Mouse (Mus musculus) adrenal gland, adult (tissue): ENCODE measurements around the gene Ncapd3.

Experiments
- DNase-seq, 2 experiments: peaks; one replicate each; pipeline ENCODE4 v3.0.0; 2022 to 2023; ENCODE audit warnings: low spot score in 1 of 2; ENCODE audit not compliant: inconsistent age in 2 of 2

The Ncapd3 gene

DNA sequence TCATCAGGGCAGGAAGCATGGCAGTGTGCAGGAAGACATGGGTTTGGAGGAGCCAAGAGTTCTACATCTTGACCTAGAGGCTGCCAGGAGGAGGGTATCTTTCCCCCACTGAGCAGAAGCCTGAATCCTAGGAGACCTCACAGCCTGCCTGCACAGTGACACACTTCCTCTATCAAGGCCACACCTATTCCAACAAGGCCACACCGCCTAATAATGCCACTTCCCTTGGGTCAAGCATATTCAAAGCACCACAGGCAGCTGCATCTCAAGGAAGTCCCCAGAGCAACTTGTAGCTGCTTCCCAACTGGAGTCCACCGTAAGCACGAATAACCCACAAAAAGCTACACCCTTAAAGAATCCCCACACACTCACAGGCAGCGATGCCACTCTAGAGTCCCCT lies 92.1 kb downstream of the Ncapd3 start:
- no peak for DNase-seq

DNA sequence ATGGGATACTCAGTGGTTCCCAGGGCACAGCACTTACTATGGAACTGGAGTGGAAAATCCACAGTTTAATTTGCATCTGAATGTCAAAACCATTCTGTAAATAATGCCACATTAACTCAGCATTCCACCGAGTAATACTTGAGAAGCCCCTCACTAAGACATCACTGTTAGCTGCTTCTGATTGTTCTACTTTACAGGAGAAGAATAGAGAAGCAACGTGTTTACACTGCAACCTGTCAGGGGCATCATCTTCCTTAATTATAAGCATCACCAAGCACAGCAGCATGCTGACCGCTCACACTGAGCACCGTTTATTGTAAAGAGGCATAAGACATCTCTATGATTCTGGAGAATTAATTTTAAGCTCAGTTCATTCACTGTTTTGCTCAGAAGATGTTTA lies 93.0 kb downstream of the Ncapd3 start:
- DNase-seq = no peak

DNA sequence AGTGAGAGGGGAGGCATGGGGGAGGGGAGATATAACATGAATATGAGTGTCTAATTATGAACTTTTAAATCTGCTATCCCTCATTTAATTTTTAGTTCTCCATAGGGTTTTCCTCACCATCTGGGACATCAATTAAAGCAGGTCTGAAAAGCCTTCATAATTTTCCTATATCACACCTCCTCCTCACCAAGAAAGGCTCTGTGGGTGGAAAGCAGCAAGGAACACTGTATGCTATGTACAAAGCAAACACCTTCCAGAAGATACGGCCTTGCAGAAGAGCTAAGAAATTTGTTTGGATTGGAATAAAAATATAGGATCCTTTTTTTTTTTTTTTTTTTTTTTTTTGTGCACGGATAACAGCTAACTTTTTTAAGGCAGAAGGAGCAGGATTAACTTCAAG lies 94.0 kb downstream of the Ncapd3 start:
- DNase-seq = no peak

DNA sequence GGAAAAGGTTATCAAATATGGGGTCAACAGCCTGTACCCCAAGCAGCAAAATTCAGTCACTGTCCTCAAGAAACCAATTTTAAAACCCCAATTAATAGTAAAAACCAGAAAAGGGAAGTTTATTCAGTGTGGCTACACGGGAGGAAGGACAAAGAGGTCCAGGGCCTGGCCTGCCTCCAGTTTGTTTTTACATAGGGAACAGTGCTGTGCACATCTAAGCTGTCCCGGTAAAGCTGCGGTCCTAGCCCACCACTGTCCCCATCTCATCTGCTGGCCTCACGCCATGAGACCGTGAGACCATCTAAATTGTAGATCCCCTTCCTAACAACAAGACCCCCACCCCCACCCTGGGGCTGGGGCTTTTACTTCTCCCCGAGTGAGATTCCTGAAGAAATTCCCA lies 95.5 kb downstream of the Ncapd3 start:
- no peak for DNase-seq

DNA sequence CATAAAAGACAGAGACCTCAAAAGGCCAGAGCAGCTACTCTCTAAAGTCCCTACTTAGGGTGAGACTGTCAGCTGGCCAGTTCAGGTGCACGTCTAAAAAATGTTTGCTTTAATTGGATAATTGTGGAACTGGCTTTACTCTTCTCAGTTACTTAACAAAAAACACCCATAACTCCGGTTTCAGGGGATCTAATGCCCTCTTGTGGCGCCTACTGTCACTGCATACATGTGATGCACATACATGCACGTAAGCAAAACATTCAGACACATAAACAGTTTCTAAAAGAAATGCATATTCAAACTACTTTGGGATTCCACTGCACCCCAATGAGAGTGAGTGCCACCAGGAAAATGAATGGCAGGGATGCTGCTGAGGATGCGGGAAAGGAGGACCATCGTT lies 96.6 kb downstream of the Ncapd3 start:
- no peak for DNase-seq

DNA sequence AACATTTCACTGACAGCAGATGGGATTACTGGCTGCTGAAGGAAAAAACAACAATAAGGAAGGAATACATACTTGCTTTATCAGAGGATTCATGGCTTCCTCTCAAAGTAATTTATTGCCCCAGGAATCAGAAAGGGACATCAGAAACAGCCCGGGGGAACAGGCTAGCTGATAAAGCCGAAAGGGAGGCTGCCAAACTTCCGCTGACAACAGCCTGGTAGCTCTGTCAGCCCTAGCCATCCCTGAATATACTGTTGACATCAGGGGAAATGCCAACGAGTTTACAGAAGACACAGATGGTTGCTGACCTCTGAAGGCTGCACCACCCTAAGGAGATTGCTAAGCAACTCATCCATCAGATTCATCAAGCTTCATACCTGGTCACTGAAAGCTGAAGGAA lies 98.7 kb downstream of the Ncapd3 start:
- DNase-seq = peak in 1 of 2 experiments; percentile 64

DNA sequence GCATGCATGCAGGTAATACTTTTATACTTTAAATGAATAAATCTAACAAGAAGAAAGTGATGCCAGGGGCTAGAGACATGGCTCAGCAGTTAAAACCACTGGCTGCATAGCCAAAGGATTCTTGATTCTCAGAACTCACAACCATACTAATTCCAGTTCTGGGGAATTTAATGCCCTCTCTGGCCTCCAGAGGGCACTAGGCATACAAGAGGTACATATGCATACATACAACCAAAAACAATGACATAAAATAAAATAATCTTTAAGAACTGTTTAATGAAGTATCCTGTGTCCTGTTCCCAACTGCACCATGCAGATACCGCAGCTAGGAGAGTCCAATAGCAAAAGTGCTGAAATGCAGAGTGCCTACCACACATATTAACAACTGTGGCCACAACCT lies 104.4 kb downstream of the Ncapd3 start:
- peak; percentile 38 to 84 for DNase-seq

DNA sequence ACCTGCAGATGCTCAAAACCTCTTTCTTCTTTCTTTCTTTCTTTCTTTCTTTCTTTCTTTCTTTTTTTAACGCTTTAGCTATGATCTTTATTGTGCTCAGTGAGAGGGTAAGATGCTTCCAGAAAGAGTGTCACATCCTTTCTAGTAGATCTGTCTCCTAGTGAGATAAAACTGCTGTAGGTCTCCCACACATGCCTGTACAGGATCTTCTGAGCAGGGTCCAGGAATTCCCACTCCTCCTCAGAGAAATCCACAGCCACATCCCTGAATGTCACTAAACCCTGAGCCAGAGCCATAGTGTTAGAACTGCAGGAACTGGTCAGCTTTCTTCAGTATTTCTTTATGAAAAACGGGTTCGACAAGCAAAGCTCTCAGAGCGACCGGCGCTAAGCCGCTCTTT lies 105.4 kb downstream of the Ncapd3 start:
- no peak for DNase-seq

DNA sequence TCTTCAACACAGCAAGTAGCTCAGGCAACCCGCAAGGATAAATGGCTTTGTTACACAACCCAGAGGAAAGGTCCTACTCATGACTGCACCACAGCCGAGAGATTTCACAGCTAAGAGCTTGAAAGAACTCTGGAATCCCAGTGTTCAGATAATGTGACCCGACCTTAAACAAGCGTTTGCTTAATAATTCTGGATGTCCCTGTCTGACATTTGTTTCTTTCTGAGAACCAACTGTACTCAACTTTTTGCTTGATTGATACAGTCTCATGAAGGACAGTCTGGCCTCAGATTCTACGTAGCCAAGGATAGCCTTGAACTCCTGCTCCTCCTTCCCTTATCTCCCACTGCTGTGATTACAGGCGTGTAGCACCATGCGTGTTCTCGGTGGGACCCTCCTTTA lies 106.7 kb downstream of the Ncapd3 start:
- peak; percentile 57 to 83 for DNase-seq

DNA sequence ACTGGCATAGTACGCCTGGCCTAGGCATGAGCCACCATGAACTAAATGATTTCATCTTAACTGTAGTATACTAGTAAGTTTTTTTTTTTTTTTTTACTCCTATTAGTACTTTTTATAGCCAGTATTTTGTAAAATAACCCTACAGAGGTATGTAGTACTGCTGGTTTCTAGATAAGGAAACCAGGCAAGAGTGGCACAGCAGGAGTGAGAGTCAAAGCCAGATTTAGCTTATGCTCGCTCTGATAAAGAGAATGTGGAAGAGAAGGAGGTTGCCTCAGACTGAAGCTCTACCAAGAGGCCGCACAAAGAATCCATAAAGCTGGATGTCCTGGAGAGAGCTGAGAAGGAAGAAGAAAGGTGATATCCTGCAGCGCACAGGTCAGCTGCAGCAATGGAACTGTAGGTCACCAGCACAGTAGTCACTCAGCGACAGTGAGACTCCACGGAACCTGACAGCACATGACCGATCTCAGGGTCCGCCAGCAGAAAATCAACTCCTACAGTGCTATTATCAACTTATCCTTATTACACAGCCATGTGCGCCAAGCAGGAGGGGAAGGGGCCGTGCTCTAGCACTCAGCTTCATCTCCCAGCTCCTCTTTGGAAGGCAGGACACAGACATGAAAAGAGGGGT lies 110.6 kb downstream of the Ncapd3 start:
- no peak for DNase-seq

DNA sequence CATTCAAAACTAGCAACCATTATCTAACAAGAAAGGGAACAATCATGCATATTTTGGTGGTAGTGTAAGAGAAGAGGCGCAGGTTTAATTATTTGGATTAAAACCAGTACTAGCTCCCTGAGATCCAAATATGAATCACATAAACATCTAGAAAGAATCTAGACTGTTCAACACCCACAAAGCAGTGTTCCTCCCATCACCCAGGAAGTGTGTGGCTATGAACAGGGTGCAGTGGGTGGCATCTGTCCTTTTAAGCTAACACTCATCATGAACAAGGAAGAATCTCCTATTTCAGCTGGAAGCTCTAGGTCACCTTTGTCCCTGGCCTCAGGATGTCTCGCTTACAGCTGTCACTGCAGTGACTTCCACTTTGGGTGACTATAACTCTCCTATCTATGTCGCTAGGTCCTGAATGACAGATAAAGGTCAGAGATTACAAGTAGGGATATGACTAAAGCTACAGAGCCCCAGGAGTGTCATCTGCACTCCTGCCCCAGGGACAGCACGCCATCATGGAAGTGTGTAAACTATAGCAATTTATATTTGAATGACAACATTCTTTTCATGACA lies 114.4 kb downstream of the Ncapd3 start:
- peak in 1 of 2 experiments; percentile 77 for DNase-seq
